Comparison of ENCODE assay signal across 15 mouse cellular contexts in the genomic region with DNA sequence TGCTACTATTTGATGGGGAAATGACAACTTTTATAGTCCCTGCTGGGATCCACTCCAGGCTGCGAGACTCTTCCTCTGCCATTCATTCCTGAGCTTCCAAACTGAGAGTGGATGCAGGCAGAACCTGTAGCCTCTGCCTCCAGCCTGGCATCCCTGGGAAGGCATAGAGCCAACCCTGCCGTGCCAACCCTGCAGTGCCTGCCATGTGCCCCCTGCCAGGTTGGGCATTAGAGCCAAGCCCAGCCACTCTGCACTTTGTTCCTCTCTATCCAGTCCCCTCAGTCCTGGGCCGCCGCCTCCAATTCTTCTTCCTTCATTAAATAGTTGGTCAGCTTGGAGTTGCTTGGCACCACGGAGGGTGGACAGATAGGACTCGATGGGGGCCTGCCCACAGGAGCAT. TPM values are rescaled to one million over a fixed set of nuclear protein-coding genes. Genes with fewer than 3 reads are reported as not detected.
DNase-seq lines count a peak whose midpoint lies in the region.
"Had no signal": no experiment of that assay in that cellular context is flagged by ENCODE, and none has a peak within 500 bp of the region (broad histone marks: within the 10 kb centered on the region; RNA-seq: fewer than 3 reads in every experiment).

No protein-coding gene starts in this region.

- H3K27ac ChIP-seq in heart, embryonic 10.5 days = no peak overlapping the region
- H3K27ac ChIP-seq: kidney, embryonic 15.5 days; midbrain, embryonic 10.5 days; neural tube, embryonic 13.5 days; stomach, postnatal 0 days had no signal

- H3K4me3 ChIP-seq in heart, embryonic 10.5 days = no peak overlapping the region
- H3K4me3 ChIP-seq: kidney, embryonic 15.5 days; midbrain, embryonic 10.5 days; neural tube, embryonic 13.5 days had no signal

- DNase-seq in heart, postnatal 14 days = peak; percentile 36 to 47
- no peak for DNase-seq in heart, embryonic 10.5 days (ENCODE audit: low spot score)
- peak; percentile 83 for DNase-seq in left cerebral cortex, postnatal 4 days
- no peak for DNase-seq in left cerebral cortex, adult 8-10 months (ENCODE audit: low spot score in 2 of 2)
- peak; percentile 90 to 91 for DNase-seq in cerebellum, adult 18-20 months
- DNase-seq in cerebellum, postnatal 25 days = peak; percentile 95
- DNase-seq in layer of hippocampus, postnatal 25 days (ENCODE audit: extremely low spot score in 1 of 2, low spot score in 1 of 2) = no peak
- DNase-seq: adrenal gland, postnatal 36 days; lung, adult 2 months; lung, postnatal 4 days; thymus, postnatal 36 days had no signal

- 84% methylated on average over 6 of the region's 6 CpGs for WGBS in heart, embryonic 10.5 days

- H3K9me3 ChIP-seq in heart, embryonic 10.5 days = no peaks in the 10 kb centered on the region
- H3K9me3 ChIP-seq: kidney, embryonic 15.5 days; midbrain, embryonic 10.5 days; neural tube, embryonic 13.5 days had no signal

- H3K4me1 ChIP-seq in heart, embryonic 10.5 days = no peaks in the 10 kb centered on the region
- H3K4me1 ChIP-seq: kidney, embryonic 15.5 days; midbrain, embryonic 10.5 days; neural tube, embryonic 13.5 days had no signal

- intact Hi-C loops in heart, postnatal 14 days (cut with DNase I) = no loop called here
- intact Hi-C loops in left cerebral cortex, postnatal 4 days (cut with DNase I) = no loop called here

- H3K36me3 ChIP-seq in heart, embryonic 10.5 days = peaks cover 67% of the 10 kb centered on the region

- H3K27me3 ChIP-seq in heart, embryonic 10.5 days (ENCODE audit: insufficient read depth, poor library complexity, severe bottlenecking) = no peaks in the 10 kb centered on the region
- H3K27me3 ChIP-seq: neural tube, embryonic 13.5 days had no signal

RNA-seq across cellular contexts. Expression of gene Nfkb2, which starts 18.1 kb away (rescaled TPM):
- 10 to 100 TPM; 15.5 to 16.6 TPM for total RNA-seq in heart, postnatal 14 days (2021)
- 5.9 and 7.2 TPM in 2 replicates for polyA plus RNA-seq in heart, embryonic 10.5 days (2016; fragmentation: Nextera tagmentation; extraction: Ambion mirVana)
- total RNA-seq in left cerebral cortex, postnatal 4 days (2021) = 1 to 10 TPM; 2.5 to 2.8 TPM
- 1 to 10 TPM; 1.9 to 3.3 (median 2.2) TPM for total RNA-seq in left cerebral cortex, adult 8-10 months (2022)
- total RNA-seq in layer of hippocampus, postnatal 25 days (2021) = 1 to 10 TPM; 1.8 to 2.8 TPM

RNA-seq across cellular contexts. Expression of gene Psd, which starts 40.9 kb away (rescaled TPM):
- 1 to 10 TPM; 1.7 to 1.9 TPM for total RNA-seq in heart, postnatal 14 days (2021)
- 6.9 and 10.1 TPM in 2 replicates for polyA plus RNA-seq in heart, embryonic 10.5 days (2016; fragmentation: Nextera tagmentation; extraction: Ambion mirVana)
- 100 to 1,000 TPM; 670 to 671 TPM for total RNA-seq in left cerebral cortex, postnatal 4 days (2021)
- total RNA-seq in left cerebral cortex, adult 8-10 months (2022) = 100 to 1,000 TPM; 550 to 592 (median 567) TPM
- total RNA-seq in layer of hippocampus, postnatal 25 days (2021) = 100 to 1,000 TPM; 765 to 790 TPM

RNA-seq across cellular contexts. Expression of gene Fbxl15, which starts 41.9 kb away (rescaled TPM):
- total RNA-seq in heart, postnatal 14 days (2021) = 1 to 10 TPM; 5.5 to 6.9 TPM
- 10.3 and 11.3 TPM in 2 replicates for polyA plus RNA-seq in heart, embryonic 10.5 days (2016; fragmentation: Nextera tagmentation; extraction: Ambion mirVana)
- total RNA-seq in left cerebral cortex, postnatal 4 days (2021) = 10 to 100 TPM; 22.3 to 23.4 TPM
- 10 to 100 TPM; 23.7 to 27.6 (median 25.1) TPM for total RNA-seq in left cerebral cortex, adult 8-10 months (2022)
- total RNA-seq in layer of hippocampus, postnatal 25 days (2021) = 10 to 100 TPM; 29.0 to 32.8 TPM

RNA-seq across cellular contexts. Expression of gene Cuedc2, which starts 52.5 kb away (rescaled TPM):
- total RNA-seq in heart, postnatal 14 days (2021) = 10 to 100 TPM; 88.0 to 89.6 TPM
- polyA plus RNA-seq in heart, embryonic 10.5 days (2016; fragmentation: Nextera tagmentation; extraction: Ambion mirVana) = 146 and 153 TPM in 2 replicates
- total RNA-seq in left cerebral cortex, postnatal 4 days (2021) = 100 to 1,000 TPM; 221 to 222 TPM
- total RNA-seq in left cerebral cortex, adult 8-10 months (2022) = 100 to 1,000 TPM; 187 to 201 (median 192) TPM
- 100 to 1,000 TPM; 164 to 189 TPM for total RNA-seq in layer of hippocampus, postnatal 25 days (2021)

RNA-seq across cellular contexts. Expression of gene Mfsd13a, which starts 54.9 kb away (rescaled TPM):
- total RNA-seq in heart, postnatal 14 days (2021) = 1 to 10 TPM; 2.9 to 3.6 TPM
- polyA plus RNA-seq in heart, embryonic 10.5 days (2016; fragmentation: Nextera tagmentation; extraction: Ambion mirVana) = 5.5 and 9.0 TPM in 2 replicates
- 10 to 100 TPM; 16.8 to 18.3 TPM for total RNA-seq in left cerebral cortex, postnatal 4 days (2021)
- total RNA-seq in left cerebral cortex, adult 8-10 months (2022) = 10 to 100 TPM; 28.9 to 29.9 (median 29.5) TPM
- 10 to 100 TPM; 29.9 to 31.4 TPM for total RNA-seq in layer of hippocampus, postnatal 25 days (2021)

Comparison
In these comparisons a context has a peak if more than half of its experiments do, and no peak if none do; other contexts are left out.
1. DNase-seq: peak in heart, postnatal 14 days (2 of 2), left cerebral cortex, postnatal 4 days (single experiment), cerebellum, adult 18-20 months (2 of 2) and cerebellum, postnatal 25 days (2 of 2); none in heart, embryonic 10.5 days (single experiment), left cerebral cortex, adult 8-10 months (0 of 2) and layer of hippocampus, postnatal 25 days (0 of 2).
2. RNA of gene Psd, which starts 40.9 kb away (total RNA-seq): 765 to 790 TPM in layer of hippocampus, postnatal 25 days, 670 to 671 TPM in left cerebral cortex, postnatal 4 days and 550 to 592 TPM in left cerebral cortex, adult 8-10 months; 1.7 to 1.9 TPM in heart, postnatal 14 days; every median in the first group is over 100 times any median in the second.